Mouse (Mus musculus): ENCODE measurements around the gene Pde4d. TPM values are rescaled to one million over a fixed set of nuclear protein-coding genes. Genes with fewer than 3 reads are reported as not detected.

The Pde4d gene
- polyA plus RNA-seq, 1 experiment from 2014 or later = 12.9 TPM

- Histone ChIP-seq H3K9me3 (replicated peaks; ENCODE audit: control insufficient read depth, low read length) (no peaks in the 10 kb centered on the region), H3K4me1 (ENCODE audit: control insufficient read depth, low read depth, low read length) (peaks cover 26% of the 10 kb centered on the region), H3K4me3 (ENCODE audit: low read depth, low read length) (no peak overlapping the region), H3K27ac (ENCODE audit: low read length) (peak overlapping the region; percentile 47), H3K36me3 (ENCODE audit: control insufficient read depth, insufficient read depth) (no peaks in the 10 kb centered on the region), H3K27me3 (ENCODE audit: control insufficient read depth, insufficient read depth, low read depth, low read length) (no peaks in the 10 kb centered on the region), H3K9ac (ENCODE audit: low read depth, low read length) (no peak overlapping the region), H3K4me2 (ENCODE audit: low read depth, low read length) (no peak overlapping the region)
- 81% methylated on average over 6 of the region's 6 CpGs for WGBS (ENCODE audit: insufficient replicate concordance)
- 0 out of 2 replicates have a peak, but pooled peaks have one; percentile 19 for ATAC-seq (ENCODE audit: low read depth)
These were observed 1358.3 kb downstream of the Pde4d start for GRCm38 (mm10) chr13:109808039-109808438.

GRCm38 (mm10) chr13:109808946-109809345 lies 1359.2 kb downstream of the Pde4d start:
- no peaks in the 10 kb centered on the region for H3K9me3 ChIP-seq (replicated peaks; ENCODE audit: control insufficient read depth, low read length)
- no peaks in the 10 kb centered on the region for H3K27me3 ChIP-seq (ENCODE audit: control insufficient read depth, insufficient read depth, low read depth, low read length)
- H3K4me2 ChIP-seq (ENCODE audit: low read depth, low read length) = no peak overlapping the region
- no peaks in the 10 kb centered on the region for H3K36me3 ChIP-seq (ENCODE audit: control insufficient read depth, insufficient read depth)
- H3K4me3 ChIP-seq (ENCODE audit: low read depth, low read length) = no peak overlapping the region
- no peak overlapping the region for H3K27ac ChIP-seq (ENCODE audit: low read length)
- WGBS (ENCODE audit: insufficient replicate concordance) = 80% methylated on average over 6 of the region's 7 CpGs
- H3K4me1 ChIP-seq (ENCODE audit: control insufficient read depth, low read depth, low read length) = peaks cover 26% of the 10 kb centered on the region
- ATAC-seq (ENCODE audit: low read depth) = no peak
- no peak overlapping the region for H3K9ac ChIP-seq (ENCODE audit: low read depth, low read length)

- Histone ChIP-seq H3K4me2 (ENCODE audit: low read depth, low read length) (no peak overlapping the region), H3K27ac (ENCODE audit: low read length) (no peak overlapping the region), H3K27me3 (ENCODE audit: control insufficient read depth, insufficient read depth, low read depth, low read length) (no peaks in the 10 kb centered on the region), H3K9me3 (replicated peaks; ENCODE audit: control insufficient read depth, low read length) (no peaks in the 10 kb centered on the region), H3K9ac (ENCODE audit: low read depth, low read length) (no peak overlapping the region), H3K4me3 (ENCODE audit: low read depth, low read length) (no peak overlapping the region), H3K36me3 (ENCODE audit: control insufficient read depth, insufficient read depth) (no peaks in the 10 kb centered on the region), H3K4me1 (ENCODE audit: control insufficient read depth, low read depth, low read length) (peaks cover 26% of the 10 kb centered on the region)
- WGBS (ENCODE audit: insufficient replicate concordance) = 72% methylated on average over 4 of the region's 4 CpGs
- ATAC-seq (ENCODE audit: low read depth) = no peak
These were observed 1359.9 kb downstream of the Pde4d start for GRCm38 (mm10) chr13:109809646-109810045.

GRCm38 (mm10) chr13:109813924-109814323 lies 1364.2 kb downstream of the Pde4d start:
- Histone ChIP-seq H3K4me3 (ENCODE audit: low read depth, low read length) (no peak overlapping the region), H3K36me3 (ENCODE audit: control insufficient read depth, insufficient read depth) (no peaks in the 10 kb centered on the region), H3K9ac (ENCODE audit: low read depth, low read length) (no peak overlapping the region), H3K27me3 (ENCODE audit: control insufficient read depth, insufficient read depth, low read depth, low read length) (no peaks in the 10 kb centered on the region), H3K4me2 (ENCODE audit: low read depth, low read length) (no peak overlapping the region), H3K27ac (ENCODE audit: low read length) (no peak overlapping the region), H3K4me1 (ENCODE audit: control insufficient read depth, low read depth, low read length) (no peaks in the 10 kb centered on the region), H3K9me3 (replicated peaks; ENCODE audit: control insufficient read depth, low read length) (no peaks in the 10 kb centered on the region)
- ATAC-seq (ENCODE audit: low read depth) = no peak; the same call in 1 of the 2 replicates
- WGBS (ENCODE audit: insufficient replicate concordance) = 76% methylated on average over 4 of the region's 4 CpGs

- Histone ChIP-seq H3K4me1 (ENCODE audit: control insufficient read depth, low read depth, low read length) (peaks cover 27% of the 10 kb centered on the region), H3K36me3 (ENCODE audit: control insufficient read depth, insufficient read depth) (no peaks in the 10 kb centered on the region), H3K27me3 (ENCODE audit: control insufficient read depth, insufficient read depth, low read depth, low read length) (no peaks in the 10 kb centered on the region), H3K4me3 (ENCODE audit: low read depth, low read length) (no peak overlapping the region), H3K9me3 (replicated peaks; ENCODE audit: control insufficient read depth, low read length) (no peaks in the 10 kb centered on the region), H3K9ac (ENCODE audit: low read depth, low read length) (no peak overlapping the region), H3K27ac (ENCODE audit: low read length) (no peak overlapping the region), H3K4me2 (ENCODE audit: low read depth, low read length) (no peak overlapping the region)
- no peak for ATAC-seq (ENCODE audit: low read depth)
- 67% methylated on average over 3 of the region's 3 CpGs for WGBS (ENCODE audit: insufficient replicate concordance)
These were observed 1369.3 kb downstream of the Pde4d start for GRCm38 (mm10) chr13:109819071-109819470.

- 52% methylated on average over 3 of the region's 3 CpGs for WGBS (ENCODE audit: insufficient replicate concordance)
- H3K27me3 ChIP-seq (ENCODE audit: control insufficient read depth, insufficient read depth, low read depth, low read length) = no peaks in the 10 kb centered on the region
- no peak overlapping the region for H3K9ac ChIP-seq (ENCODE audit: low read depth, low read length)
- H3K4me2 ChIP-seq (ENCODE audit: low read depth, low read length) = no peak overlapping the region
- ATAC-seq (ENCODE audit: low read depth) = no peak
- H3K4me3 ChIP-seq (ENCODE audit: low read depth, low read length) = no peak overlapping the region
- no peaks in the 10 kb centered on the region for H3K36me3 ChIP-seq (ENCODE audit: control insufficient read depth, insufficient read depth)
- H3K4me1 ChIP-seq (ENCODE audit: control insufficient read depth, low read depth, low read length) = peaks cover 27% of the 10 kb centered on the region
- no peak overlapping the region for H3K27ac ChIP-seq (ENCODE audit: low read length)
- H3K9me3 ChIP-seq (replicated peaks; ENCODE audit: control insufficient read depth, low read length) = no peaks in the 10 kb centered on the region
These were observed 1370.4 kb downstream of the Pde4d start for GRCm38 (mm10) chr13:109820141-109820540.

GRCm38 (mm10) chr13:109820866-109821265 lies 1371.1 kb downstream of the Pde4d start:
- Histone ChIP-seq H3K9ac (ENCODE audit: low read depth, low read length) (no peak overlapping the region), H3K9me3 (replicated peaks; ENCODE audit: control insufficient read depth, low read length) (no peaks in the 10 kb centered on the region), H3K4me1 (ENCODE audit: control insufficient read depth, low read depth, low read length) (peaks cover 27% of the 10 kb centered on the region), H3K27me3 (ENCODE audit: control insufficient read depth, insufficient read depth, low read depth, low read length) (no peaks in the 10 kb centered on the region), H3K4me3 (ENCODE audit: low read depth, low read length) (no peak overlapping the region), H3K36me3 (ENCODE audit: control insufficient read depth, insufficient read depth) (no peaks in the 10 kb centered on the region), H3K4me2 (ENCODE audit: low read depth, low read length) (no peak overlapping the region), H3K27ac (ENCODE audit: low read length) (no peak overlapping the region)
- WGBS (ENCODE audit: insufficient replicate concordance) = 23% methylated on average over 3 of the region's 3 CpGs
- ATAC-seq (ENCODE audit: low read depth) = no peak

- Histone ChIP-seq H3K9me3 (replicated peaks; ENCODE audit: control insufficient read depth, low read length) (no peaks in the 10 kb centered on the region), H3K4me3 (ENCODE audit: low read depth, low read length) (peak overlapping the region; percentile 45), H3K36me3 (ENCODE audit: control insufficient read depth, insufficient read depth) (no peaks in the 10 kb centered on the region), H3K9ac (ENCODE audit: low read depth, low read length) (peak overlapping the region; percentile 4; the same call in 1 of the 2 replicates), H3K27ac (ENCODE audit: low read length) (peak overlapping the region; percentile 42), H3K4me2 (ENCODE audit: low read depth, low read length) (peak overlapping the region; percentile 52), H3K4me1 (ENCODE audit: control insufficient read depth, low read depth, low read length) (peaks cover 27% of the 10 kb centered on the region), H3K27me3 (ENCODE audit: control insufficient read depth, insufficient read depth, low read depth, low read length) (no peaks in the 10 kb centered on the region)
- peak; percentile 69 for ATAC-seq (ENCODE audit: low read depth)
- WGBS (ENCODE audit: insufficient replicate concordance) = 21% methylated on average over 8 of the region's 8 CpGs
These were observed 1372.1 kb downstream of the Pde4d start for GRCm38 (mm10) chr13:109821725-109822412.

GRCm38 (mm10) chr13:109822413-109823298 lies 1372.9 kb downstream of the Pde4d start:
- peak; percentile 93 for ATAC-seq (ENCODE audit: low read depth)
- 1% methylated on average over 15 of the region's 15 CpGs for WGBS (ENCODE audit: insufficient replicate concordance)

More at GRCm38 (mm10) chr13:109822413-109823298, 1372.9 kb downstream of the Pde4d start:
- Histone ChIP-seq H3K9ac (ENCODE audit: low read depth, low read length) (peak overlapping the region; percentile 4; the same call in 1 of the 2 replicates), H3K4me3 (ENCODE audit: low read depth, low read length) (peak overlapping the region; percentile 45), H3K36me3 (ENCODE audit: control insufficient read depth, insufficient read depth) (no peaks in the 10 kb centered on the region), H3K4me1 (ENCODE audit: control insufficient read depth, low read depth, low read length) (peaks cover 27% of the 10 kb centered on the region), H3K27me3 (ENCODE audit: control insufficient read depth, insufficient read depth, low read depth, low read length) (no peaks in the 10 kb centered on the region), H3K27ac (ENCODE audit: low read length) (peak overlapping the region; percentile 65), H3K9me3 (replicated peaks; ENCODE audit: control insufficient read depth, low read length) (no peaks in the 10 kb centered on the region), H3K4me2 (ENCODE audit: low read depth, low read length) (peak overlapping the region; percentile 52)
